Mouse (Mus musculus) 416B (cell line): Measurements from ENCODE around the gene Cdon.

Source experiments
- DNase-seq: peaks from one replicate; pipeline ENCODE4 v3.0.0; 2011; ENCODE audit warnings: low read depth

Gene Cdon

DNA sequence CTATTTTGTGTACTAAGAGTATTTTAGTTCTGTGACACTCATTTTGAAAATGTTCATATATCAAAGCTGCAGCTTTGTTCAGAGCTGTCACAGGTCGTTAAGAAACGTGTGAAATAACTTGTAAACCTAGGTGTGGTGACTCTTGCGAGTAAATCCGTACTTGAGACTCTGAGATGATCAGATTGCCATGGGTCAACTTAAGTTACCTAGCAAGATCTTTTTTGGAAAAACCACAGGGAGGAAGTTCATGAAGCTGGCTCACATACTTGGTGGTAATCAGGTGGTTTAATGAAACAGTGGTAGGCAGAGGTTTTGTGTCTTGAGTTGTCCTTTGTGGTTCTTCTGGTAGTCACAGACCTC is 72.8 kb downstream of the Cdon start:
- no peak for DNase-seq

- DNase-seq, result no peak
Observed at GRCm38 (mm10) chr9:35494937-35495336, 74.0 kb downstream of the Cdon start.

DNA sequence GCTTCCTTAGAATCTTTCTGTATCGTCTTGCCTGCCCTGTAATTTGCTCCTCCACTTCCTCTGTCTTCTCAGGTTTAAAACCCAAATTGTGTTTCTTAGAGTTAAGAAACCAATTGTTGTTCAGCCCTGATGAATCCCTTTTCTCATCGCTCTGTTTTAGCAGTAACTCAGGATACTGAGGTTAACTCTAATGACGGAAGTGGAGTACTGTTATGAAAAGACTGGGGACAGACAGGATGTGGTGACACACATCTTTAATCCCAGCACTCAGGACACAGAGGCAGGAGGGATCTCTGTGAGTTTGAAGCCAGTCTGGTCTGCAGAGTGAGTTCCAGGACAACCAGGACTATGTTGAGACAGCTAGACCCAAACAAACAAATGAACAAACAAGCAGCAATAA is 74.5 kb downstream of the Cdon start:
- DNase-seq, result peak; percentile 23

DNA sequence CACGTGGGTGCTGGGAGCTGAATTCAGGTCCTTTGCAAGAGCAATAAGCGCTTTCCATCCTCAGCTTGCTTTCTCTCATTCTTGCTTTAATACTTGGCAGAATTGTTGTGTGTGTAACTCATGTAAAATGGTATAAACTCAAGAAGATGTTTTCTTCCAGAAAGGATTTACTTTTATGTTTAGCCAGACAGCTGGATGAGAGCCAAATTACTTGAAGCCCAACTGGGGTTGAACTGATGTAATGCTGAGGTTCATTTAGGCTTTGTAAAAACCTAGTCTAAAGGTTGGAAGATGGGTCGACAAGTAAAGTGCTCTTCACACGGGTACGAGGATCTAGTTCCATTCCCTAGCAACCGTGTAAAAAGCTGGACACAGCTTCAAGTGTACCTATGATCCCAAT is 79.0 kb downstream of the Cdon start:
- no peak for DNase-seq

- no peak for DNase-seq
Observed at GRCm38 (mm10) chr9:35502361-35503000, 81.6 kb downstream of the Cdon start.

DNA sequence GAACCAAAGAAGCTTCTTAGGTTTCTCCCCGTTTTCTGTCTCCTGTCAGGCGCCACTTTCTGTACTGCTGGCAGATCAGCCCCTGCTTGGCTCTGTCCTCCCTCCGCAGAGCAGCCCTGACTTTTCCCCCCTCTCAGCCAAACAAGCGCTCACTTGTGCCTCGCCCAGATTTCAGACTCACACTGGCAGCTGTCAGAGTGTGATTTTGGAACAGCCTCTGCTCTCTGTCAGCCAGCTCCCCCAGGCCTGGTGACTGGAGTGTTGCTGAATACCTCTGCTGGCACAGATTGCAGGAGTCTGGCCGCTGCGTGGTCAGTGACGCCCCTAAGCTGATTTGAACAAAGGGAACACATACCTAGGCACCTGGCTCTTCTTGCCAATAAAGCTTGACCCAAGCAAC is 87.3 kb downstream of the Cdon start:
- no peak for DNase-seq

- DNase-seq, result no peak
Observed at GRCm38 (mm10) chr9:35513900-35514299, 93.0 kb downstream of the Cdon start.

DNA sequence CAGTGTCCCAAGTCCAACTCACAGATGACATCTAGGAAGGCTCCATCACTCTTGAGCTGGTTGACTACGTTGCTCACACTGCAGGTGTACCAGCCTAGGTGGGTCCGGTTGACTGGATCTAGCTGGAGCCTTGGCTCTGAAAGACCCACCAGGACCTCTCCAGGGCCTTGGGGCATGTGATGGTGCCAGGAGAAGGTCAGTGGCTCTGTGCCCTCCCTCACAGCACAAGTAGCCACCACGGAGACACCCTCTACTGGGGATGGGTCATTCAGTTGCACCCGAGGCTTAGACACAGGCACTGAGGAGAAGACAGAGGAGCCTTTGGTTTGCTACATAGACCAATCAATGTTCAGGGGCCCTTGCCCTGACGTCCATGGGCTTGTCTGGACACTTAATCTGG is 95.3 kb downstream of the Cdon start:
- no peak for DNase-seq

DNA sequence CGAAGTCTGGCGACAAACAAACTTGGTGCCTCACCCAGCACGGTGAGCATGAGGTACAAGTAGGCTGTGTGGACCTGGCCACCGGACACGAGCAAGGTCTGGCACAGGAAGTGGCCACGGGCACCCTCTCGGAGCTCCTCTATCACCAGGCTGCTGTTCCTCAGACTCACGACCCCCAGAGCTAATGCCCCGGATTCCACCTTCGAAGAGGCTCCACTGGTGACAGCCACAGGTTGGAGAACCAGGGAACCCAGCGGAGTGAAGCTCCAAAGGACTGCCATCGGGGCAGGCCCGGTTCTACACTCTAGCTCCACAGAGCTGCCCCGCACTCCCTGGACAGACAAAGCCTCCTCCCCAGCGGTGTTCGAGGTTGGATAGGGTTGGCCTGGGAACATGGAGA is 95.8 kb downstream of the Cdon start:
- no peak for DNase-seq

- DNase-seq, result no peak
Observed at GRCm38 (mm10) chr9:35518169-35518568, 97.2 kb downstream of the Cdon start, which contains the start of gene Gm1113. Gm1113 (minus strand) TSS chr9:35518269.

- DNase-seq, result no peak
Observed at GRCm38 (mm10) chr9:35520631-35521348, 99.9 kb downstream of the Cdon start.

GRCm38 (mm10) chr9:35522241-35522640 is 101.3 kb downstream of the Cdon start:
- no peak for DNase-seq

GRCm38 (mm10) chr9:35522821-35523515 is 102.0 kb downstream of the Cdon start:
- no peak for DNase-seq

DNA sequence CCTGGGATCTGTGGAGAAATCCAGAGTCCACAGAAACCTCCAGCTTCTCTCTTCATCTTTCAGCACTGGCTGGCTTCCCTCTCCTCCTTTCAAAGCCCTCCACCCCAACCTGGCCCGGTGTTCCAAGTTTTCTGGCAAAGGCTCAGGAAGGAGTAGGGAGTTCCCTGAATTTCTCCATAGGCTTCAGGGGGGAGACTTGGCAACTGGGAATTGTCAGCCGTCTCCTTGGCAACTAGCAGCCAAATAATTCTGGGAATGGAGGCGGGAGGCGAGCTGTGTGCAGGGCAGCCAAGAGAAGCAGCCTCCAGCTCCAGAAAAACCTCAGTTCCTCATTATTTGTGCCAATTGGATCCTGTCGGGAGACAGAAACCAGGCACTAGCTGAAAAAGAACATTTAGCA is 102.6 kb downstream of the Cdon start:
- DNase-seq, result no peak

DNA sequence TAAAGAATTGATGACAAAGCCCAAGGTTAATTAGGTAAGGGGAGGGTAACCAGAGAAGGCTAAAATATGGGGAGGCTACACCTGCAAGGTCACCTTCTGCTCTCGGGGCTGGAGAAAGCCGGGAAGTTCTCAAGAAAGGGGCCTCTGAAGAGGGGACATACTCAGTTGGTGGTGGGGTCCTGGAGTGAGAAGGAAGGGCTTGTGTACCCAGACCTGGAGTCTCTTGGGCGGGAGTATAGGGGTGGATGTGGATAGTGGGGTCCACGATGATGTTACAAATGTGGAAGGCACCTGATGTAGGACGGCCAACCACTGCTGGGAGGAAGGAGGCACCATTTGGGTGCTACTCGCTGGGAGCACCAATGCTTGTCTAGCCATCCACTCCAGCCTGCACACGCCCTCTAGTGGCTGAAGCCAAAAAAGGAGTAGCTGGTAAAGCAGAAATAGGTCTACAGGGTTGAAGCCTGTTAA is 103.0 kb downstream of the Cdon start:
- DNase-seq, result peak; percentile 65

DNA sequence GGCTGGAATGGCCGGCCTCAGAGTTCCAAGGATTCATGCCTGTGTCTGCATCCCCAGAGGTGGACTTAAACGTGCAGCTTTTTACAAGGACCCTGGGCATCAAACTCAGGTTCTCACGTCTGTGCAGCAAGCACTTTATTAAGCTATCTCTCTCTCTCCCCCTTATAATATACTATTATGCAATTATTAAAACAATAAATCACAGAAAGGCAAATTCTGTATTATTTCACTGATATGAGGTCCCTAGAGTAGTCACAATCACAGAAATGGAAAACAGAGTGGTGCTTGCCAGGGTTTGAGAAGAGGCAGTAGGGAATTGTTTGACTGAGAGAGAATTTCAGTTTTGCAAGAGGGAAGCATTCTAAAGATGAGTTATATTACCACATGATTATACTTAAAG is 108.2 kb downstream of the Cdon start:
- DNase-seq, result no peak

GRCm38 (mm10) chr9:35529796-35530195 is 108.9 kb downstream of the Cdon start:
- DNase-seq, result no peak

- DNase-seq, result no peak
Observed at GRCm38 (mm10) chr9:35533266-35533665, 112.3 kb downstream of the Cdon start.

- peak; percentile 57 for DNase-seq
Observed at GRCm38 (mm10) chr9:35535110-35535509, 114.2 kb downstream of the Cdon start.

DNA sequence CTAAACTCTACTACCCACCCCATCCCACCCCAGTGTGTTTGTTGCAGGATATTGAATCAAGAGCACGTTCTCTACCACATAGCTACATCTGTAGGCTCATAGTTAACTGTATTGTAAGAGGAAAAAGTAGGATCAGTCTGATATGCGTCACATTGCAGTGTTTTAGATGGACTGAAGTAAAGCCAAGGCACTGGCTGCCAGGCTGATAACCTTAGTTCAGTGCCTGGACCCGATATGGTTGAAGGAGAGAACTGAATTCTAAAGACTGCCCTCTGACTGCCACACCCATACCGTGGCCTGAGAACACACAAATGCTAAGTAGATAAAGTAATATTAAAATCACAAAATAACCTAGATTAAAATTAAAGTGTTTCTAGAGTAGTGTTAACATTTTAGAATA is 114.9 kb downstream of the Cdon start:
- no peak for DNase-seq

DNA sequence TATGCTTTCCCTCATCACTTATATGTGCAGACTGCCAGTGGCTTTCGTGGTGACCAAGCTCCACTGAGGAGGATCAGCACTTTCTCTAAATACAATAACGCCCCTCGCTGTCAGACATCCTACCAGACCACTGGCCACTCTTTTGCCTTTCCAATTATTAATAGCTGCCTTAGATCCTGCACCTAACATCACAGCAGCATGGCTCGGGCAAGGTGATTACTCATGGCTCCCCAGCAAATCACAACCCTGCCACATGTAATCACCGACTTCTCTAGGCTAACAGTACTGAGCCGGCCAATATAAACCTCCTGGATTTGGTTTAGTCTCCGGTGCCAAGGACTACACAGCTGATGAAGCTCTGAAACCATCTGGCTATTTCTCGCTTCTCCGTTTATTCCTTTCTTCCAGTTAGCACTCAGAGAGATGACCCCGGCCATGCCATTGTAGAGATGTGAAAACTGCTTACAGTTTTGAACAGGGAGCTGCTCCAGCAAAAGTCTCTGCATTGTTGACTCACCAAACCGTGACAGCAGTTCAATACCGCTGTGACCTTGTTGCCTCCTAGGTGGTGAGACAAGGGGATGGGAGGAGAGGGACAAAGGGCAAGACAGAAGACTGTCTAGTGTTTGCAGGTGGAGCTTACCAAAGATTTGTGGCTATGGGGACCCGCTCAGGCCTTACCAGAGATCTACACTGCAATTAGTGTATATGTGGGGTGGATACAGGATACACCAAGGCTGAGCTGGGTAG is 118.2 kb downstream of the Cdon start:
- DNase-seq, result no peak

DNA sequence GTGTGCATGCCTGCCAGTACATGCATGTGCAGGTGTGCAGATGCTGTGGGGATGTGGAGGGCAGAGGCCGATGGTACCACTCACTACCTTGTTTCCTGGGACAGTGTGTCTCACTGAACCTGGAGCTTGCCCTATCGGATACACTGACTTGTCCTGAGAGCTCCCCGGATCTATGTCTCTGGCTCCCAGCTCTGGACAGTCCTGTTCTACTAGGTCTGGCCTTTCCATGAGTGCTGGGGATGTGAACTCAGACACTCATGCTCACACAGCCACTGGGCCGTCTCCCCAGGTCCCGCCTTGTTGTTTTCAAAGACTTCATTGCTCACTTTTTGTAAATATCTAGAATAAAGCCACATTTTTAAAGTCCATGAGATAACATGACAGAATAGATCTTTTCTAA is 120.1 kb downstream of the Cdon start:
- no peak for DNase-seq

DNA sequence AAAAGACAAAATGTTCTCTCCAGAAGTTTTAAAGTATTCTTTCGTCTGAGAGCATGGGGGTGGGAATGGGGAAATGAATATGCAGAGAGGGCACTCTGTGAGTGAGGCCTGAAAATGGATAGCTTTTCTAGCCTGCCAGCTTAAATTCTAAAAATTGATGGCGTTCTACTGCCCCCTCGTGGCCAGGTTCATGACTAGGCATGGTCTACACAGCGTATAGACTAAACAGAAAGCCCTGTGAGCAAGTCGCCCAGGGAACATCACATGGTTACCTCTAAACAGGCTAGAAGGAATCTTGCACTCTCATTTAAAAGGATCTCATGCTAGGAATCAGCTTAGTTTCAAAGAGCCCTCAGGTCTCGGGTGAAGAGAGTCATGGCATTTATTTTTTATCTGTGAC is 120.6 kb downstream of the Cdon start:
- DNase-seq, result peak; percentile 79
